Mouse (Mus musculus): Measurements from ENCODE around the gene Chmp2a.
A peak's percentile ranks its signal among the peaks of the same experiment; 100 is the strongest.

DNA sequence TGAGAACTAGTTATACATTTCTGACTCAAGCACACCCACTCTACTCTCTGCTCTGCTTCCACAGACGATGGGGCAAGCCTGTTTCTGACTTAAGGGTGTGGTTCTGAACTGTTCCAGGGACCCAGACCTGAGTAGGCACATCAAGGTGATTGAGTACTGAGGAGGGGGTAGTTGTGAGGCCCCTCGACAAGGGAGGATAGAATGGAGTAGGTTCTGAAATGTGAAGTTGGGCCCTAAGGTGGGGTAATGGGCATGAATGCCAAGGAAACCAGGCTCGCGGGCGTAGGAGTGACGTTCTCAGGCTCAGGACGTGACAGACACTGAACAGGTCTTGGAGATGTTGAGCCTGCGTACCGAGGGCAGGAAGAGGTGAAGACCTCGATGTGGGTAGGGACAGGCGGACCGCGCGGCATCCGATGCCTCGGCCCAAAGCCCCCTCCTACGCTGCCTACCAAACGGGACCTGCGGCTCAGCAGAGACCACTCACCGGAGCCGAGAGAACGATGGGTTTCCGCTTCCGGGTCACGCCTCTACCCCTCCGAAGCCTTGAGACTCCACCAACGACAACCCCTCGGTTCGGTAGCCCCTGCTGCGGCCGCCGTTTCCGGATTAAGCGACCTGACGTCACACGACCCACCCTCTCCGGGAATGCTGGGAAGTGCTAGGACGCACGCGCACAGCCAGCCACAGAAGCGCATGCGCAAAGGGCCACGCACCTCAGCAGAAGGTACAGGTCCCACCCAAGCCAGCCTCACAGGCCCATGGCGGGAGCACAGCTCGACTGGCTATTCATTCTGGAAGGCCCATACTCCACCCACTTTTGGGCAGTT, at the start of gene Chmp2a:
- TF ChIP-seq CTCF (IDR thresholded peaks at IDR 0.05; ENCODE audit: control insufficient read depth, insufficient read depth, insufficient read length) (no peak), MYOD1 (IDR thresholded peaks at IDR 0.05; ENCODE audit: control insufficient read depth, insufficient read length, low read depth) (no peak), MYOG (IDR thresholded peaks at IDR 0.05; ENCODE audit: control insufficient read depth, extremely low read depth, insufficient read length) (no peak), MAX (IDR thresholded peaks at IDR 0.05) (peak; percentile 45), USF1 (IDR thresholded peaks at IDR 0.05; ENCODE audit: low read depth) (no peak), FOSL1 (IDR thresholded peaks at IDR 0.05; ENCODE audit: insufficient read depth, low read length, poor library complexity, severe bottlenecking) (no peak)
